Mouse (Mus musculus): ENCODE measurements around the gene Copz2.

Copz2 gene

GRCm38 (mm10) chr11:96872441-96873379 is 23.0 kb downstream of the Copz2 start:
- DNase-seq: no peak

- no peak for DNase-seq
Measured at GRCm38 (mm10) chr11:96873601-96874140, 24.0 kb downstream of the Copz2 start.

GRCm38 (mm10) chr11:96875270-96875669 is 25.6 kb downstream of the Copz2 start:
- DNase-seq: no peak

DNA sequence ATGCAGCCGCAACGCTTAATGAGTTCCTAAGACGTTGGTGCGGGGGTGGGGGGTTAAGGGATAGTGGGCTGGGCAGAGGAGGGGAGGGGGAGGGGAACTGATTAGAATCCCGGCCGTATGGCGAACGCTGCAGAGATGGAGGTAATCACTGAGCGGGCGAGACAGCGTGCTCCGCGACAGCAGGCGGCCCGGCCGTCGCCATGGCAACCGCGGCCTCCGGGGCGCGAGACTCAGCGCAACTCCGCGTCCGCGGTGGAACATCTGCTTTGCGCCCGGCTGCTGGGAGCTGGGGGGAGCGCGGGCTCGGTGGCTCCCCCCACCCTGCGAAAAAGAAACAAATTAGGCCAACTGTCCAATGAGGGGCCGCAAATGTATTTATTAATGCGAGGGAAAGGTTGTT is 26.1 kb downstream of the Copz2 start:
- DNase-seq: peak; percentile 72 to 82

- DNase-seq: no peak
Measured at GRCm38 (mm10) chr11:96876300-96877040, 26.8 kb downstream of the Copz2 start.

DNA sequence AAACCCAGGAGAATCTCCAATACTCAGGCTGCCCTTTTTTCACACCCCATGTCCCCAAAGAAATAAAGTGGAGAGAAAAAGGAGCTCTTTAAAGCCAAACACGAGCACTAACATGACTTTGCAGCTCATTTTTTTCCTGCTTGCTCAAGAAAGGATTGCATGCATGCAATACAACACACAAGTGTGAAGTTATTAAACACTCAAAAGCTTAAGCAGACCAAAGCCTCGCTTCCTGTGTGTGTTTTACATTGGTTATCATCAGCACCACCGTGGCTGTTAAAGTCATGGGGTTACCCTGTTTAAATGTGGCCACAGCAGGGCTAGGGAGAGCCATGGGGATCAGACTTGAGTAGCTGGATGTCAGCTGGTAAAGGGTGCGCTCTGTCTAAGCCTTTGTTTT is 27.4 kb downstream of the Copz2 start:
- no peak for DNase-seq

DNA sequence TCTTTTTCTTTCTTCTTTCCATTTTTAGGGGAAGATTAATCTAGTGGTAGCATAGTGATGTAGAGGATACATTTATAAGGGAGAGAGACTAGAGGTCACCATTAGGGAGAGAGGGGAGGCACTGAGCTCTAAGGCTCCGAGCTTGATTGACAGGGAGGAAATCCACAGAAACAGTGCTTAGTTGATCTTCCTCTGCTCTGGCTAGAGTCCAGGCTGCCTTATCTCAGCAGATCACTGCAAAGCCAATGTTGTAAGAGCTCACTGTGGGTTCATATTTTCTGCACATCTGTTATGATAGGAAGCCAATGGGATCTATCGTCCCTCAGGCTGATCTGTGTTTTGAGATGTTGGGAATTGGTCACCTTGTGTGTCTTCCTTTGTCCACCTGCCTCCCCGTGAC is 29.0 kb downstream of the Copz2 start:
- DNase-seq: no peak

DNA sequence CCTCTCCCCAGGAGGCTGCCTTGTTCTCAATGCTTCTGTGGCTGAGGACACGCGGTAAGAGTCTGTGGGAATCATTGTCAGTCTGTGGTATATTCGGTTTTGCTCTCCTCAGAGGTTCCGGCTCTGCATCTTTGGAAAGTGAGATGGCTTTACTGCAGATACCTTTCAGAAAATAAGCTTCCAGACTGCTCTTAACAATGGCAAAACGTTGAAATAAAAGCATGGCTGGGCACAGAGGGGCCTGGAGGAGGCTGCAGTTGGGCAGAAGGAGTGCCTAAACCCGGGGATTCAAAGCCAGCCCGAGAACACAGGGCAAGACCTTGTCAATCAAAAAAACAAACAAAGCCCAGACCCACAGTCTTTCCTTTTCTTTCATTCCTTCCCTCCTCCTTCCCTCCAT is 29.7 kb downstream of the Copz2 start:
- no peak for DNase-seq

DNA sequence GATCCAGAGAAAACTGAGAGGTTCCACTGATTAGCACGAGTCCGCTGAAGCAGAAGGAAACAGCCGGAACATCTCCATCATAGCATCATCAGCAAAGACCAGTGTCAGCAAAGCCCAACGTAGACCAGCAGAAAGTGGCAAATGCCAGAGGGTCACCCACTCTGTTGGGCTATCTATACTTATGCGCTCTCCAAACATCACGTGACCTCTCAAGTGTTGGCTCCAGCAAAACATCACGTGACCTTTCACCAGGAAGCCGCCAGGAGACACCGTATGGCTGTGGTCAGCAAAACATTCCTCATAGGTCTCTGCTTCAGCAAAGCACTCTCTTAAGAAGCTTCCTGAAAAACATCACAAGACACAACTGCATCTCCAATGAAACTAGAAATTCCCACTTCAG is 30.6 kb downstream of the Copz2 start:
- no peak for DNase-seq

DNA sequence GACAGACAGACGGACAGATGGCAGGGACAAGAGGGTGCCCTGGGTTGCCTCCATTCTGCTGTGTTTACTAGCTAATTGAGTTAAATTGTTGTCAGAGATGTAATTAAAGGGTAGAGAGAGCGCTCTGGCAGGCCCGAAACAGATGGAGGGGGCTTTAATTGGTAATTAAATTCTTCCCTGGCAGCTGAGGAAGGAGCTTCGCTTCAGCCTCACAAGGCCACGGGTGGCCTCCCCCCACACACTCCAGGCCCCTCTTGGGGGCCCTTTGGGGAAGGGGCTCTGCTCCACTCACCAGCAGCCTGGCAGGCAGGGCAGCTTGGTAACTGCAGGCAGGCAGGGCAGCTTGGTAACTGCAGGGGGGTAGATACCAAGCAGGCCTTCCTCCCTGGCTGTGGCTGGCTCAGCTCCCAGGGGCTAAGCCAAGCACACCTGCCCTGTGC is 36.3 kb downstream of the Copz2 start:
- DNase-seq: peak in 1 of 2 experiments; percentile 17

DNA sequence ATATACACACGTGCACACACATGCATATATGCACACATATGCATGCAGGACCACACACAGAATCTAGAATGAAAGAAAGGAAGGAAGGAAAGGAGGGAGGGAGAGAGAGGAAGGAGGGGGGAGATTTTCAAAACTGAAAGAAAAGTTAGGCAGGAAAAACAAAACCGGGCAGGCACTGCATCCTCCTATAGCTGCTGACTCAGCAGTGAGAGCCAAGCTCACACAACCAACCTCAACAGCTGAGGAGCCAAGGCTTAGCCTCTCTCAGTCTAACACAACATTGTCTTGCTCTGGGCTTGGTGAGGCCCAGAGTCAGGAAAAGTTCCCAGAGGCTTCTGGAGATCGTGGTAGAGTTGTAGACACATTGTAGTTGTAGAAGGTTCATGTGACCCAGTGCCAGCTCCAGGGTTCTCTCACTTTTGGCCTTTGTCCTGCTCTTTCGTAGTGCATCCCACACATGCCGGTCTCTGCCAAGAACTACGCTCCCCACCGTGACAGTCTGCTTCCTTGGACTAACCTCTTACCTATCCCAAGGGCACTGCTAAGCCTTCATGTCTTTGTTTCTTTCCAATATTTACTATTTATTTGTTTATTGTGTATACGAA is 37.4 kb downstream of the Copz2 start:
- peak; percentile 54 to 63 for DNase-seq

GRCm38 (mm10) chr11:96891784-96892527 is 42.3 kb downstream of the Copz2 start:
- DNase-seq: no peak

DNA sequence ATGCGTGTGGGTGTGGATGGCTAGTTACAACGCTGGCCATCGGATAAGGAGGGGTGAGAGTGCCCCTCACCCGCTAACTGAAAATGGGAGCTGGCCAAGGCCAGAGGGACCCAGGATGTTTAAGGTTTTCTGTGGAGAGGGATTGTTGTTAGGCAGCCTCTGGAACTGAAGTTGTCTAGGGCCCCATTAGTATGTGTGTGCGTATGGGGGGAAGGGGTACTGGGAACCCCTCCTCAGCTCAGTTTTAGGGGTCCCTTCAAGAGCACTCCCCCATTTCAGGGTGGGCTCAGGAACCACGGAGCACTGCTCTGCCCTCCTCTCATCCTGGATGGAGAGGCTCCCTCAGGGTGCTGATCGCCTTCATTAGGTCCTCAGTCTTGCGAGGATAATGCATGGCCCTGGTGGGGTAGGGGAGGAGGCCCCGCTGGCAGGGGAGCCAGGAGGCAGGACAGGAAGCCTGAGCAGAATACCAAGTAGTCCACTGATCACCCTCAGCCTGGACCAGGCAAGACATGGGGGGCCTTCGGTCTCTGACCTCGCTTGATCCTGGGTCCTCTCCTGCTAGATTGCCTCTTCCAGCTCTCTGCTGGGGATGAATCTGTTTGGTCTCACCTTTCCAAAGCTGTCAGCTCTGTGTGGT is 43.7 kb downstream of the Copz2 start:
- no peak for DNase-seq

GRCm38 (mm10) chr11:96895886-96896285 is 46.2 kb downstream of the Copz2 start:
- no peak for DNase-seq

GRCm38 (mm10) chr11:96899449-96900306 is 50.0 kb downstream of the Copz2 start:
- no peak for DNase-seq

- no peak for DNase-seq
Measured at GRCm38 (mm10) chr11:96901332-96901731, 51.7 kb downstream of the Copz2 start.

GRCm38 (mm10) chr11:96902639-96903635 is 53.3 kb downstream of the Copz2 start:
- peak; percentile 46 to 54 for DNase-seq

DNA sequence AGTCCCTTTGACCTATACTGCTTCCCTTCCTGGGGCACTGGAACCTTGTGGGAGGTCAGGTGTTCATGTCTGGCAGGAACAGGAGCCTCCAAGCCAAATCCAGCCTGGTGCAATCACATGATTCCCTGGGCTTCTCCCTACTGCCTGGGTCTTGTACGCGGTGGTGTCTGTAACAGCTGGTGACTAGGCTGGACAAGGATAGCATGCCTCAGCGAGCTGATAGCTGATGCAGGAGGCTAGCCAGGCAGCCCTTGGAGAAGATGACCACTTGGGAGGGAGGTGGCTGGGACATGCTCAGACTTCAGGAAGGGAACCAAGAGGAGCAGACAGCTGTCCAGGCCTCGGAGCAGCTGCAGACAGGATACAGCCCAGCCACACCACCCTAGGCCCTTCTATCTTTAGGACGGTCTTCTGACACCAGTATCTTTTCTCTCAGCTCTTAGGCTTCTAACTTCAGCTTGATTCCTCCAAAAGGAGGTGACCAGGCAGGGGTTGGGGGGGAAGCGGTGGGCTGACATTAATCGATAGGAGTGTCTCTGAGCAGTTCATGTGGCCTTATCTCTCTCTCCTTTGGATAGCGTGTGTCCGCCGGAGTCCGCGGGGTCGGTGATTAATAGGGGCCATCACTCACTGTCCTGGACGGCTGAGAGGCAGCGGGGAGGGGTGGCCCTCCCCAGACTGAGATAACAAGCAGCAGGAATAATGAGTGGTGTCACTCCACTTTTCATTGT is 56.9 kb downstream of the Copz2 start:
- DNase-seq: no peak

DNA sequence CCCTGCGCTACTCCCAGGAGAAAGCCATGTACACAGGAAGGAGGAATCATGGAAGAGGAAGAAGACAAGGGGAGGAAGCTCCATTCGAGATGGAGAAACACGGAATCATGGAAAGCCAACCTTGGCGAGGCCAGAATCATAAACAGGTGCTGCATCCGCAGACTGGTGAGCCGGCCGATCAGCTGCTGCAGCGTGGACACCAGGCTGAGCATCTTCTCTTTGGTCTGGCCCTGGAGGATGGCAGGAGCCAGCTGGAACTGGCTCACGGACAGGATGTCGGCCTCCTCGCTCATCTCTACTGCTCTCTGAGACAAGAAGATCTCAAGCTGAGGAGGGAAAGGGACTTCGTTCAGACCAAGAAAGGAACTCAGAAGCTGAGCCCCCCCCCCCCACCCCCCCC is 58.9 kb downstream of the Copz2 start:
- DNase-seq: peak; percentile 44 to 48
